Mouse (Mus musculus) cerebellum, adult 8-10 months (tissue): Measurements from ENCODE around the gene Hrk.

ENCODE experiments used
- DNase-seq: peaks from one replicate; pipeline ENCODE4 v3.0.0; 2022

Gene Hrk

DNA sequence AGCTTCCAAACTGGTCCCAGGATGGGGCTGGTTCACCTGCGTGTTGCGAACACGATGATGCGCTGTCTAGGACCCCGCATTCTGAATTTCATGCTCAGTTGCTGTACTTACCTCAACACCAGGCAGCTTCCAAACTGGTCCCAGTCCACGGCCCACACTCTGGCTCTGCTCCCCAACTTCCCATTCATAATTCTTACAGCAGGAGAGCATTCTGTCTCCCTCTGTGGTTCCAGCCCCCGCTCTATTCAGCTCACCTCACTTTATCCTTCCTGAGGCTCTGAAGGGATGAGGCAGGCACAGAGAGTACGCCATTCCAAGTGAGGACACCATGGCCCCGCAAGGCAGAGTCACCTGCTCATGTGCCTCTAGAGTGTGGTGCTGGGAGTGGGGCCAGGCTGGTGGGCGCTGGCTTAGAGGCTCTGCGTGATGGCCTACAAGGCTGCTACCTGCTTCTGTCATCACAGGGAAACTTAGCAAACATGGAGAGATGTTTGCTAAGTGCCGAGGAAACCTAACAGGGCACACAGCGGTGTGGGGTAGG, 65.7 kb downstream of the Hrk start:
- no peak for DNase-seq

DNA sequence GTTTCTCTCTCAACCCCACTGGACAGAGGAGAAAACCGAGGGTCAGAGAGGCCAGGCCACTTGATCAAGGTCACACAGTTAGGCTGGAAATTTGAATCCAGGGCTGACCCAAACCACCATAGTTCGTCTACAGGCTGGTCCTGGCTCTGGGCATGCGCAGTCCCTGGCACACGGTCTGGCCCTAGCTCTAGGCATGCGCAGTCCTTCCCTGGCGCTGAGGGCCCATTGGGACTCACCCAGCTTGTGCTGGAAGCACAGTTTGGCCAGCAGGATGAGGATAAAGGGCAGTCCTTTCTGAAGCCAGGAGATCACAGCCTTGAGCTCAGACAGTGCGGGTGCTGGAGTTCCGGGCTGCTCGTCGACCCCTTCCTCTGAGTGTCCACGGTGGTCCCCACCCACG, 72.4 kb downstream of the Hrk start:
- peak; percentile 68 for DNase-seq
